Comparison of ENCODE assay signal across 9 mouse cellular contexts in genomic region chr17:29048748-29049507, GRCm38 (mm10). TPM values are rescaled to one million over a fixed set of nuclear protein-coding genes. Genes with fewer than 3 reads are reported as not detected.
DNase-seq lines count a peak whose midpoint lies in the region; ATAC-seq and TF ChIP-seq lines count a peak whose summit lies in the region.
"Had no signal": no experiment of that assay in that cellular context is flagged by ENCODE, and none has a peak within 500 bp of the region (broad histone marks: within the 10 kb centered on the region; RNA-seq: fewer than 3 reads in every experiment).

No protein-coding gene starts in this region.

- peaks cover 37% of the 10 kb centered on the region for H3K36me3 ChIP-seq in C2C12 (ENCODE audit: control insufficient read depth, insufficient read depth)
- peaks cover 42% of the 10 kb centered on the region for H3K36me3 ChIP-seq in embryonic facial prominence, embryonic 10.5 days (replicated peaks)
- H3K36me3 ChIP-seq in kidney, postnatal 0 days (ENCODE audit: insufficient read depth, low read length): peaks cover 22% of the 10 kb centered on the region
- H3K36me3 ChIP-seq in liver, embryonic 13.5 days: peaks cover 44% of the 10 kb centered on the region
- 0 out of 2 replicates have a peak, but pooled peaks cover 9% of the 10 kb centered on the region for H3K36me3 ChIP-seq in stomach, postnatal 0 days (ENCODE audit: control insufficient read depth, insufficient read depth, low read length)

- no peak overlapping the region for H3K9ac ChIP-seq in kidney, postnatal 0 days (ENCODE audit: low read depth, low read length)
- H3K9ac ChIP-seq in liver, embryonic 13.5 days: no peak overlapping the region
- no peak overlapping the region for H3K9ac ChIP-seq in stomach, postnatal 0 days (ENCODE audit: low read length)

- DNase-seq in adrenal gland, postnatal 14 days: peak; percentile 89
- DNase-seq in embryonic facial prominence, embryonic 10.5 days (ENCODE audit: low spot score): peak; percentile 83
- DNase-seq in kidney, postnatal 0 days (ENCODE audit: low spot score): peak; percentile 87
- DNase-seq in liver, embryonic 13.5 days: peak; percentile 66
- DNase-seq in neural tube, embryonic 10.5 days (ENCODE audit: extremely low spot score, low spot score): peak; percentile 86
- peak; percentile 90 for DNase-seq in stomach, postnatal 0 days (ENCODE audit: low spot score)

- no peaks in the 10 kb centered on the region for H3K9me3 ChIP-seq in embryonic facial prominence, embryonic 10.5 days
- no peaks in the 10 kb centered on the region for H3K9me3 ChIP-seq in kidney, postnatal 0 days (replicated peaks; ENCODE audit: low read length)
- H3K9me3 ChIP-seq in liver, embryonic 13.5 days (replicated peaks): no peaks in the 10 kb centered on the region
- H3K9me3 ChIP-seq in stomach, postnatal 0 days (ENCODE audit: control insufficient read depth, low read length): no peaks in the 10 kb centered on the region

- H3K4me2 ChIP-seq in kidney, postnatal 0 days (ENCODE audit: low read length): no peak overlapping the region
- no peak overlapping the region for H3K4me2 ChIP-seq in liver, embryonic 13.5 days
- H3K4me2 ChIP-seq in stomach, postnatal 0 days (replicated peaks; ENCODE audit: low read depth): no peak overlapping the region

- no peak for TF ChIP-seq EP300 in stomach, postnatal 0 days (optimal IDR thresholded peaks at IDR 0.05)

- H3K27ac ChIP-seq in embryonic facial prominence, embryonic 10.5 days (replicated peaks): no peak overlapping the region
- H3K27ac ChIP-seq in kidney, postnatal 0 days: no peak overlapping the region
- no peak overlapping the region for H3K27ac ChIP-seq in liver, embryonic 13.5 days
- no peak overlapping the region for H3K27ac ChIP-seq in stomach, postnatal 0 days (replicated peaks)

- no peak overlapping the region for H3K4me3 ChIP-seq in C2C12 (ENCODE audit: insufficient read depth, poor library complexity, severe bottlenecking)
- no peak overlapping the region for H3K4me3 ChIP-seq in embryonic facial prominence, embryonic 10.5 days
- H3K4me3 ChIP-seq in kidney, postnatal 0 days (replicated peaks; ENCODE audit: low read depth, low read length): no peak overlapping the region
- no peak overlapping the region for H3K4me3 ChIP-seq in liver, embryonic 13.5 days (replicated peaks)
- no peak overlapping the region for H3K4me3 ChIP-seq in stomach, postnatal 0 days (ENCODE audit: low read depth, low read length)
- H3K4me3 ChIP-seq: erythroblast, embryonic 14.5 days had no signal

- WGBS in embryonic facial prominence, embryonic 10.5 days: 25% methylated on average over 13 of the region's 13 CpGs
- 15% methylated on average over 13 of the region's 13 CpGs for WGBS in kidney, postnatal 0 days
- WGBS in liver, embryonic 13.5 days (ENCODE audit: insufficient replicate concordance): 18% methylated on average over 13 of the region's 13 CpGs
- WGBS in stomach, postnatal 0 days: 15% methylated on average over 13 of the region's 13 CpGs

- peaks cover 16% of the 10 kb centered on the region for H3K4me1 ChIP-seq in embryonic facial prominence, embryonic 10.5 days
- H3K4me1 ChIP-seq in kidney, postnatal 0 days (replicated peaks; ENCODE audit: insufficient read depth, low read length): peaks cover 6% of the 10 kb centered on the region; the same call in 1 of the 2 replicates
- peaks cover 32% of the 10 kb centered on the region for H3K4me1 ChIP-seq in liver, embryonic 13.5 days (replicated peaks)
- H3K4me1 ChIP-seq in stomach, postnatal 0 days (replicated peaks; ENCODE audit: control insufficient read depth, insufficient read depth): 0 out of 2 replicates have a peak, but pooled peaks cover 2% of the 10 kb centered on the region

- TF ChIP-seq CTCF in C2C12 (IDR thresholded peaks at IDR 0.05; ENCODE audit: control insufficient read depth, insufficient read depth, insufficient read length): peak; percentile 75
- peak; percentile 94 for TF ChIP-seq CTCF in kidney, postnatal 0 days (IDR thresholded peaks at IDR 0.05; ENCODE audit: low read depth)
- TF ChIP-seq CTCF in stomach, postnatal 0 days (IDR thresholded peaks at IDR 0.05; ENCODE audit: low read depth): peak; percentile 91

- ATAC-seq in granulocyte monocyte progenitor cell, adult 5-6 weeks (replicated peaks; ENCODE audit: poor library complexity, severe bottlenecking): peak; percentile 61
- no peak for ATAC-seq in kidney, postnatal 0 days (replicated peaks; ENCODE audit: low FRiP score, low read depth)
- no peak for ATAC-seq in liver, embryonic 13.5 days (ENCODE audit: low read depth)
- no peak for ATAC-seq in stomach, postnatal 0 days (ENCODE audit: low FRiP score, low TSS enrichment)

- peaks cover 8% of the 10 kb centered on the region for H3K79me2 ChIP-seq in C2C12 (ENCODE audit: control insufficient read depth, insufficient read depth)

- no peaks in the 10 kb centered on the region for H3K27me3 ChIP-seq in C2C12 (ENCODE audit: control insufficient read depth, insufficient read depth, insufficient read length)
- no peaks in the 10 kb centered on the region for H3K27me3 ChIP-seq in embryonic facial prominence, embryonic 10.5 days (replicated peaks; ENCODE audit: low read depth, poor library complexity, severe bottlenecking)
- no peaks in the 10 kb centered on the region for H3K27me3 ChIP-seq in kidney, postnatal 0 days (ENCODE audit: insufficient read depth, low read length)
- H3K27me3 ChIP-seq in liver, embryonic 13.5 days: no peaks in the 10 kb centered on the region
- no peaks in the 10 kb centered on the region for H3K27me3 ChIP-seq in stomach, postnatal 0 days (ENCODE audit: control insufficient read depth, insufficient read depth, low read length)

- no peaks in the 10 kb centered on the region for H3K79me3 ChIP-seq in C2C12 (ENCODE audit: low read depth)

- H3ac ChIP-seq in C2C12 (ENCODE audit: control insufficient read depth, insufficient read length, low read depth): no peak overlapping the region

TF ChIP-seq in C2C12, 6 proteins besides CTCF, POLR2A, EP300 and RAD21:
- TF ChIP-seq MAX (IDR thresholded peaks at IDR 0.05) (no peak), USF1 (IDR thresholded peaks at IDR 0.05; ENCODE audit: low read depth) (no peak), MYOD1 (IDR thresholded peaks at IDR 0.05; ENCODE audit: control insufficient read depth, insufficient read length, low read depth) (no peak), FOSL1 (IDR thresholded peaks at IDR 0.05; ENCODE audit: insufficient read depth, low read length, poor library complexity, severe bottlenecking) (no peak), MYOG (IDR thresholded peaks at IDR 0.05; ENCODE audit: control insufficient read depth, extremely low read depth, insufficient read length) (no peak), CEBPB (IDR thresholded peaks at IDR 0.05; ENCODE audit: low read depth) (no peak)
TF ChIP-seq in C2C12: peak in this region for 0.

RNA-seq across cellular contexts. Expression of gene Srsf3, which starts 16.5 kb away (rescaled TPM):
- polyA plus RNA-seq in C2C12 (2012; fragmentation: generic; extraction: Trizol): 235 TPM
- 167 and 224 TPM in 2 replicates for total RNA-seq in adrenal gland, postnatal 14 days (2021)
- 830 and 831 TPM in 2 replicates for polyA plus RNA-seq in embryonic facial prominence, embryonic 10.5 days (2016; fragmentation: Nextera tagmentation; extraction: Ambion mirVana)
- 474 and 486 TPM in 2 replicates for total RNA-seq in granulocyte monocyte progenitor cell, adult 5-6 weeks (2014; fragmentation: Nextera tagmentation)
- 734 and 859 TPM in 2 replicates for total RNA-seq in granulocyte monocyte progenitor cell, adult 5-6 weeks (2017)
- 456 and 496 TPM in 2 replicates for polyA plus RNA-seq in kidney, postnatal 0 days (2015; fragmentation: Nextera tagmentation; extraction: Ambion mirVana)
- 320 and 398 TPM in 2 replicates for polyA plus RNA-seq in liver, embryonic 13.5 days (2015; fragmentation: Nextera tagmentation; extraction: Ambion mirVana)
- polyA plus RNA-seq in stomach, postnatal 0 days (2015; fragmentation: Nextera tagmentation; extraction: Ambion mirVana): 279 and 305 TPM in 2 replicates

RNA-seq across cellular contexts. Expression of gene Stk38, which starts 41.1 kb away (rescaled TPM):
- polyA plus RNA-seq in C2C12 (2012; fragmentation: generic; extraction: Trizol): 19.2 TPM
- 55.0 and 73.5 TPM in 2 replicates for total RNA-seq in adrenal gland, postnatal 14 days (2021)
- polyA plus RNA-seq in embryonic facial prominence, embryonic 10.5 days (2016; fragmentation: Nextera tagmentation; extraction: Ambion mirVana): 118 and 125 TPM in 2 replicates
- 99.0 and 116 TPM in 2 replicates for total RNA-seq in granulocyte monocyte progenitor cell, adult 5-6 weeks (2014; fragmentation: Nextera tagmentation)
- total RNA-seq in granulocyte monocyte progenitor cell, adult 5-6 weeks (2017): 51.6 and 58.2 TPM in 2 replicates
- 58.8 and 66.9 TPM in 2 replicates for polyA plus RNA-seq in kidney, postnatal 0 days (2015; fragmentation: Nextera tagmentation; extraction: Ambion mirVana)
- polyA plus RNA-seq in liver, embryonic 13.5 days (2015; fragmentation: Nextera tagmentation; extraction: Ambion mirVana): 38.4 and 44.6 TPM in 2 replicates
- polyA plus RNA-seq in stomach, postnatal 0 days (2015; fragmentation: Nextera tagmentation; extraction: Ambion mirVana): 64.8 and 68.7 TPM in 2 replicates

RNA-seq across cellular contexts. Expression of gene Cdkn1a, which starts 41.8 kb away (rescaled TPM):
- polyA plus RNA-seq in C2C12 (2012; fragmentation: generic; extraction: Trizol): 236 TPM
- total RNA-seq in adrenal gland, postnatal 14 days (2021): 126 and 202 TPM in 2 replicates
- polyA plus RNA-seq in embryonic facial prominence, embryonic 10.5 days (2016; fragmentation: Nextera tagmentation; extraction: Ambion mirVana): 26.0 and 27.5 TPM in 2 replicates
- 8.2 and 9.8 TPM in 2 replicates for total RNA-seq in granulocyte monocyte progenitor cell, adult 5-6 weeks (2014; fragmentation: Nextera tagmentation)
- total RNA-seq in granulocyte monocyte progenitor cell, adult 5-6 weeks (2017): 1.3 and 3.2 TPM in 2 replicates
- polyA plus RNA-seq in kidney, postnatal 0 days (2015; fragmentation: Nextera tagmentation; extraction: Ambion mirVana): 125 and 136 TPM in 2 replicates
- polyA plus RNA-seq in liver, embryonic 13.5 days (2015; fragmentation: Nextera tagmentation; extraction: Ambion mirVana): 8.6 and 10.1 TPM in 2 replicates
- polyA plus RNA-seq in stomach, postnatal 0 days (2015; fragmentation: Nextera tagmentation; extraction: Ambion mirVana): 484 and 502 TPM in 2 replicates
